Mouse (Mus musculus): ENCODE measurements around the gene Mmp3.
"Not testable (repeated sequence)": the region's sequence is repeated elsewhere in the genome, so short reads cannot be mapped to it uniquely, and the experiment has no call there.

Gene Mmp3

GRCm38 (mm10) chr9:7445522-7445921 is at the start of gene Mmp3:
Gene Mmp3, plus strand, starts transcription at chr9:7445822.
- DNase-seq = no peak

GRCm38 (mm10) chr9:7396556-7396955 is 49.1 kb upstream of the Mmp3 start:
- not testable (repeated sequence) for DNase-seq

DNA sequence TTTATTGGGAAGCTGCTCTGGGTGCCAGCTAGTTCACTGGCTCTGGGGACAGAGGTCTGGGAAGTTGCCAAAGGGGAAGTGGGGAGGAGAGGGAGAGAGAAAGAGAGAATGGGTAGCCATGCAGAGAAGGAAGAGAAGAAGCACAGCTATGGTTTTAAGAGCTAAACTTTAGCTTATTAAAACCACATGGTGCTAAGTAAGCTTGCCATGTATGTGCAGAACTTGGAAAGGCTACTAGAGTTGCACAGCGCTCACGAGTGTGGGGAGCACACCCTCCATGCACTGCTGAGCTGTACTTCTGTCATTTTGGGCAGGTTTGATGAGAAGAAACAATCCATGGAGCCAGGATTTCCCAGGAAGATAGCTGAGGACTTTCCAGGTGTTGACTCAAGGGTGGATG is 7.7 kb downstream of the Mmp3 start:
- DNase-seq = no peak

DNA sequence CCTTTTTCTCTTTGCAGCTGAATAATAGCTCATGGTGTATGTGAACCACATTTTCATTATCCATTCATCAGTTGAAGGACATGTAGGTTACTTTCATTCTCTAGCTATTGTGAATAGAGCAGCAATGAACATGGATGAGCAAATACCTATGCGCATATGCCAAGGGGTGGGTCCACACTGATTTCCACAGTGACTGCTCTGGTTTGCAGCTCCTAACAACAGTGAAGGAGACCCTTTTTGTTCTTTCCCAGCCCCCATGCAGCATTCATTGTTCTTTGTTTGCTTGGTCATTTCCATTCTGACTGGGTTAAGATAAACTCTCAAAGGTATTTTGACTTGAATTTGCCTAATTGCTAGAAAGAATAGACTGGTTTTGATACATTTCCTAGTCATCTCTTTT is 24.6 kb downstream of the Mmp3 start:
- no peak for DNase-seq

GRCm38 (mm10) chr9:7483684-7484394 is 38.2 kb downstream of the Mmp3 start:
- DNase-seq = no peak

GRCm38 (mm10) chr9:7501138-7501537 is 55.5 kb downstream of the Mmp3 start:
- no peak for DNase-seq

DNA sequence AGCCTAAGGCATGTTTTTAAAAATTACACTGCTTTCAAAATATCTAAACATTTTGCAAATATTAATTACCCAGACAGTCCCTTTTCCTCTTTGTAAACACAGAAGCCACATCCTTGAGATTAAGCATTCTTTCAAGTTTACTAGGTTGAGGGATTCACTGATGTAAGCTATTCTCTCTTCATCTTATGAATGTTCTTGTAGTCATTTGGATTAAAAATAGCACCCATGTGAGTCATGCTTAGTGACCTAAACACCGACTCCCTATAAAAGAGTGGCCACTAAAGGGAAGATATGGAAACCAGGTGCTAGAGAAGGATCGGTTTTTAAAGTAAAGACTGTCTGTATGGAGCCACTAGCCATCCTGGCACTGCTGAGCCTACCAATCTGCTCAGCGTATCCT is 56.4 kb downstream of the Mmp3 start, which contains the start of gene Mmp10:
Gene Mmp10 (plus strand): TSS at position 302 of the 400 bp plus-strand sequence.
- DNase-seq = no peak
